Mouse (Mus musculus) Patski (cell line): ENCODE measurements around the gene Ric8a. TPM values are rescaled to one million over a fixed set of nuclear protein-coding genes. Genes with fewer than 3 reads are reported as not detected.

Experiments
- ATAC-seq: fragments of 100-300 bp; one replicate; pipeline ENCODE4 v1.8.0; 2021
- CTCF ChIA-PET: fragments of 350-600 bp; sonication (Branson Sonifier 250); formaldehyde crosslinking; loops from one replicate; lab custom pipeline; 2022; ENCODE audit warnings: inconsistent platforms; lab: Charles Lee
- POLR2A ChIA-PET: fragments of 350-600 bp; sonication (Branson Sonifier 250); formaldehyde crosslinking; loops from one replicate; lab custom pipeline; 2022; ENCODE audit warnings: antibody characterized with exemption, inconsistent platforms; lab: Charles Lee
- DNase-seq: peaks from one replicate; pipeline ENCODE4 v3.0.0-alpha.2; 2011; ENCODE audit warnings: low read depth, low spot score
- H3K27me3 ChIP-seq: fragments of 371-371 bp; one replicate; pipeline ENCODE4 v1.5.1; 2021
- CTCF ChIP-seq: fragments of 100-300 bp; IDR thresholded peaks from one replicate; pipeline ENCODE4 v1.5.1; 2021
- in situ Hi-C: fragments of 300-500 bp; cut with MboI; formaldehyde crosslinking; loops from 3 replicates; pipeline ENCODE4 v1.11.1; 2018; ENCODE audit warnings: low pct_unique_long_range_greater_than_20kb, mixed read lengths
- polyA plus RNA-seq: library from polyadenylated mRNA; unstranded; gene quantifications from one replicate; pipeline ENCODE4 v1.2.3, GENCODE M21; 2021

Gene Ric8a
- polyA plus RNA-seq, 1 experiment from 2014 or later = 67.0 TPM

- DNase-seq = no peak
- POLR2A ChIA-PET = interaction anchor here (1.0 to 2.3 kb wide), 3 partner anchors 10 to 24 kb away, joined by 3 to 10 read pairs (median 6); partner anchors contain the start of genes Odf3, Psmd13 and Sirt3
- no peak for TF ChIP-seq CTCF
- in situ Hi-C loops = no loop called here
- peak; percentile 2 for ATAC-seq
- CTCF ChIA-PET = interaction anchor here (1.2 to 4.5 kb wide), 4 partner anchors 14 to 45 kb away, joined by 3 to 22 read pairs (median 3); no protein-coding TSS in a partner anchor
- no peaks in the 10 kb centered on the region for H3K27me3 ChIP-seq
Observed at GRCm38 (mm10) chr7:140857550-140858505, 1.1 kb downstream of the Ric8a start, which contains the start of gene Bet1l. Gene Bet1l (minus strand): TSS chr7:140857577.

- in situ Hi-C loops = no loop called here
- CTCF ChIA-PET = interaction anchor here (1.5 to 4.5 kb wide), 2 partner anchors 13 to 27 kb away, joined by 3 to 22 read pairs; no protein-coding TSS in a partner anchor
- TF ChIP-seq CTCF = no peak
- POLR2A ChIA-PET = interaction anchor here (1.6 kb wide), 1 partner anchor 10 kb away, joined by 5 read pairs; no protein-coding TSS in a partner anchor
- DNase-seq (no peak), ATAC-seq (no peak)
- no peaks in the 10 kb centered on the region for H3K27me3 ChIP-seq
Observed at GRCm38 (mm10) chr7:140858746-140859145, 2.0 kb downstream of the Ric8a start.

DNA sequence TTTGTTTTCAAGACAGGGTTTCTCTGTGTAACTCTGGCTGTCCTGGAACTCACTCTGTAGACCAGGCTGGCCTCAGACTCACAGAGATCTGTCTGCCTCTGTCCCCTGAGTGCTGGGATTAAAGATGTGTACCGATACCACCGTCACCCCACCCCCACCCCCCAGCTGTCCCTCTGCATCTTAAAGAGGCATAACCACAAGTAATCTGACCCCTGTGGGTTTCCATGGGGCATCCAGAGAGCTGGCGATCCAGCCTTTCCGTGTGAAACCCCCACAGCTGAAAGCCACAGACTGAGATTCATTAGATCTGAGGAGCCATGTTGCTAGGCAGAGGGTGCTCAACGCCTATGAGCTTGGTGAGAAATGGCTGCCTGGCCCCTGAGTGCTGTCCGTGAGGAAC, 3.2 kb downstream of the Ric8a start:
- ATAC-seq (no peak), DNase-seq (no peak)
- POLR2A ChIA-PET = interaction anchor here (1.6 kb wide), 1 partner anchor 8 kb away, joined by 5 read pairs; no protein-coding TSS in a partner anchor
- no peaks in the 10 kb centered on the region for H3K27me3 ChIP-seq
- no peak for TF ChIP-seq CTCF
- in situ Hi-C loops = no loop called here
- CTCF ChIA-PET = interaction anchor here (1.5 to 4.5 kb wide), 2 partner anchors 11 to 21 kb away, joined by 4 to 22 read pairs; no protein-coding TSS in a partner anchor

DNA sequence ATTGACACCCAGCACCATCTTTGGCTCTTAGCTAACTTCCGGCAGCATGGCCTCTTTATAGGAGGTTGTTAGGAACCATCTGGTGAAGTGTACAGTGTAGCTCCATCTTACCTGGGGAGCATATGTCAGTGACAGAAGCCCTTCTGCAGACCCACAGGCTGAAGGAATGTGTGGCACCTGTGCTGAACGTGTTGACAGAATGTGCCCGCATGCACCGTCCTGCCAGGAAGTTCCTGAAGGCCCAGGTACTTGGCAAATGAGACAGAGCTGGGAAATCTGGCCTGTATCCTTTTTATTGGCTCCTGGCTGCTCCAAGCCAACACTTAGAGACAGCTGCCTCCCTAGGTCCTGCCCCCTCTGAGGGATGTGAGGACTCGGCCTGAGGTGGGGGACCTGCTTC, 4.0 kb downstream of the Ric8a start:
- CTCF ChIA-PET = interaction anchor here (1.5 to 4.5 kb wide), 2 partner anchors 11 to 20 kb away, joined by 4 to 22 read pairs; no protein-coding TSS in a partner anchor
- DNase-seq (no peak), ATAC-seq (no peak)
- POLR2A ChIA-PET = no interaction called here
- TF ChIP-seq CTCF = no peak
- in situ Hi-C loops = no loop called here
- no peaks in the 10 kb centered on the region for H3K27me3 ChIP-seq

DNA sequence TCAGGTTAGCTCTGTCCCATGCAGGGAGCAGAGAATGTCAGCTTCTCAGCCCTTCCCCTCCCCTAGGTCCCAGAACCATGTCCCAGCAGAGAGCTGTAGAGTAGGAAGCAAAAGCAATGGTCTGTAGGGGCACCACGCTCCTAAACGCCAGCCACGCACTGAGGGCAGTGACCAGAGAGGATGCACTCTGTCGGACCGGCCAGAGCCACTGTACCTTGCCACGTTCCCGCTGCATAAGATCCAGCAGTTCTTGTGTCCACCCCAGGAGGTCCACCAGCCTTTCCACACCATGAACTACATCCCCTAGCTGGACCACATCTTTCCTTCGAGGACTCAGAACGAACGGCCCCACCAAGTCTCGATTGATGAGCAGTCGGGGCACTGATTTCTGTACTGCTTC, 8.0 kb downstream of the Ric8a start:
- ChIA-PET POLR2A (interaction anchor here (1.6 kb wide), 1 partner anchor 16 kb away, joined by 3 read pairs; no protein-coding TSS in a partner anchor), CTCF (interaction anchor here (1.4 kb wide), 1 partner anchor 32 kb away, joined by 3 read pairs; no protein-coding TSS in a partner anchor)
- no peak for DNase-seq
- no peak for TF ChIP-seq CTCF
- in situ Hi-C loops = no loop called here
- H3K27me3 ChIP-seq = no peaks in the 10 kb centered on the region
- ATAC-seq = no peak

GRCm38 (mm10) chr7:140874224-140874623, 17.5 kb downstream of the Ric8a start:
- no peaks in the 10 kb centered on the region for H3K27me3 ChIP-seq
- ATAC-seq (no peak), DNase-seq (no peak)
- no peak for TF ChIP-seq CTCF
- CTCF ChIA-PET = no interaction called here
- in situ Hi-C loops = no loop called here
- POLR2A ChIA-PET = interaction anchor here (1.2 kb wide), 1 partner anchor 23 kb away, joined by 3 read pairs; no protein-coding TSS in a partner anchor

DNA sequence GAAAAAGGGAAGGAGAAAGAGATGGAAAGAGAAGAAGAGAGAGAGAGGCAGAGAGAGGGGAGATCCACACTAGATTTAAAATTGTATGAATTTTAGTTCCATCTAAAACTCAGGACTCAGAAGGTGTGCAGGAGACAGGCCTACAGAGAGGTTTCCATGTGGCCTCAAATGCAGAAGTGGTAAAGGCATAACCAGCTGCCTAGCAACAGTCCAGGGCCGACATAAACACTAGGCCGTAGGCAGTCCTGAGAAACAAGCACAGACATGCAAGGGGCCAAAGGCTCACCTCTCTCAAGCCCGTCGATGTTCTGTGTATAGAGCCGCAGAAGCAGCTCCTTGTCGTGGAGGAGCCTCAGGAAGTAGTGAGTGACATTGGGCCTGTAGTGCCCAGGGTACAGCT, 20.6 kb downstream of the Ric8a start:
- H3K27me3 ChIP-seq = no peaks in the 10 kb centered on the region
- DNase-seq (no peak), ATAC-seq (no peak)
- ChIA-PET POLR2A (no interaction called here), CTCF (no interaction called here)
- in situ Hi-C loops = no loop called here
- no peak for TF ChIP-seq CTCF

- ChIA-PET CTCF (interaction anchor here (1.0 to 1.5 kb wide), 2 partner anchors 9 to 30 kb away, joined by 3 read pairs; no protein-coding TSS in a partner anchor), POLR2A (no interaction called here)
- H3K27me3 ChIP-seq = no peaks in the 10 kb centered on the region
- ATAC-seq (no peak), DNase-seq (no peak)
- TF ChIP-seq CTCF = no peak
- in situ Hi-C loops = no loop called here
Observed at GRCm38 (mm10) chr7:140879355-140879754, 22.6 kb downstream of the Ric8a start.

GRCm38 (mm10) chr7:140880419-140880818, 23.7 kb downstream of the Ric8a start:
- in situ Hi-C loops = no loop called here
- CTCF ChIA-PET = interaction anchor here (1.5 to 2.9 kb wide), 2 partner anchors 20 to 23 kb away, joined by 4 to 13 read pairs; no protein-coding TSS in a partner anchor
- POLR2A ChIA-PET = interaction anchor here (1.0 to 1.6 kb wide), 2 partner anchors 15 to 23 kb away, joined by 3 to 10 read pairs; partner anchors contain the start of genes Bet1l, Gm45785 and Ric8a
- H3K27me3 ChIP-seq = no peaks in the 10 kb centered on the region
- ATAC-seq = no peak
- DNase-seq = no peak
- no peak for TF ChIP-seq CTCF
